Mouse (Mus musculus) embryonic facial prominence, embryonic 14.5 days (tissue): ENCODE results near the gene Setd1a. TPM values are rescaled to one million over a fixed set of nuclear protein-coding genes. Genes with fewer than 3 reads are reported as not detected.
"Not testable (repeated sequence)": the region's sequence is repeated elsewhere in the genome, so short reads cannot be mapped to it uniquely, and the experiment has no call there.

Experiments
- ATAC-seq: fragments of 200-750 bp; cut with Nextera tagmentation; 2 replicates; pipeline ENCODE4 v1.8.0; 2017; ENCODE audit warnings: low read depth, moderate number of reproducible peaks, moderate TSS enrichment
- DNase-seq: peaks from one replicate; pipeline ENCODE4 v3.0.0-alpha.2; 2015; ENCODE audit warnings: low spot score
- H3K27ac ChIP-seq: fragments of 300-500 bp; sonication (generic); replicated peaks from 2 replicates; pipeline ENCODE4 v1.5.1; 2014; ENCODE audit warnings: low read depth, mild to moderate bottlenecking, low read length, moderate library complexity
- H3K27me3 ChIP-seq: fragments of 300-500 bp; sonication (generic); replicated peaks from 2 replicates; pipeline ENCODE4 v1.6.1; 2014; ENCODE audit warnings: low read length; ENCODE audit not compliant: control insufficient read depth, insufficient read depth
- H3K36me3 ChIP-seq: fragments of 300-500 bp; sonication (generic); 2 replicates; pipeline ENCODE4 v1.6.1; 2014; ENCODE audit warnings: low read length, mixed read lengths; ENCODE audit not compliant: control insufficient read depth, insufficient read depth
- H3K4me1 ChIP-seq: fragments of 300-500 bp; sonication (generic); 2 replicates; pipeline ENCODE4 v1.6.1; 2014; ENCODE audit warnings: antibody characterized with exemption, low read length; ENCODE audit not compliant: control insufficient read depth, insufficient read depth
- H3K4me2 ChIP-seq: fragments of 300-500 bp; sonication (generic); 2 replicates; pipeline ENCODE4 v1.6.1; 2014; ENCODE audit warnings: low read depth, mild to moderate bottlenecking, low read length, moderate library complexity, mixed read lengths
- H3K4me3 ChIP-seq: fragments of 300-500 bp; sonication (generic); 2 replicates; pipeline ENCODE4 v1.5.1; 2014; ENCODE audit warnings: low read depth, mild to moderate bottlenecking, low read length
- H3K9ac ChIP-seq: fragments of 300-500 bp; sonication (generic); 2 replicates; pipeline ENCODE4 v1.6.1; 2014; ENCODE audit warnings: low read depth, mild to moderate bottlenecking, low read length, moderate library complexity, mixed read lengths
- H3K9me3 ChIP-seq: fragments of 300-500 bp; sonication (generic); 2 replicates; pipeline ENCODE4 v1.6.1; 2016; ENCODE audit warnings: low read length; ENCODE audit not compliant: control insufficient read depth
- WGBS: fragments of 180-500 bp; shearing (Covaris S2); extraction: QIAGEN DNeasy Blood & Tissue Kit; methylation state at CpG from one replicate; pipeline ENCODE4 v1.1.7; 2014; 5-methylcytosine and 5-hydroxymethylcytosine counted together
- polyA plus RNA-seq: library from polyadenylated mRNA; unstranded; fragments of >200 nt; fragmentation: Nextera tagmentation; extraction: Ambion mirVana; gene quantifications from 2 replicates; pipeline ENCODE4 v1.2.1, GENCODE M21; 2014

The Setd1a gene
- polyA plus RNA-seq, 1 experiment from 2014 or later: 24.1 TPM

DNA sequence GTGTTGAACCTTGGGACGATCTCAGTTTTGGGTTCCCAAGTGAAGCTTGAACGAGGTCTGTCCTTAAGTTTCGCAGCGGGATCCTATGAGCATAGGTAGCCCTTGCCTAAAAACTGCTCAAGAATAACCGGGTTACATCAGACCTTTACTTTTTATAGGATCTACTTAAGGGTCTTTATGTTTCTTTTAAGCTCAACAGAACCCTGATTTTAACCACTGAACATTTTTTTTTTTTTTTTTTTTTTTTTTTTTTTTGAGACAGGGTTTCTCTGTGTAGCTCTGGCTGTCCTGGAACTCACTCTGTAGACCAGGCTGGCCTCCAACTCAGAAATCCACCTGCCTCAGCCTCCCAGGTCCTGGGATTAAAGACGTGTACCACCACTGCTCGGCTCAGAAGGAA lies 633 bp upstream of the Setd1a start:
- Histone ChIP-seq H3K4me1 (peaks cover 13% of the 10 kb centered on the region), H3K4me2 (peak overlapping the region; percentile 78), H3K36me3 (peaks cover 30% of the 10 kb centered on the region), H3K9ac (peak overlapping the region; percentile 94), H3K27ac (peak overlapping the region; percentile 99), H3K4me3 (peak overlapping the region; percentile 90)
- not testable (repeated sequence) for H3K9me3 ChIP-seq, H3K27me3 ChIP-seq, DNase-seq, ATAC-seq
- 75% methylated on average over 7 of the region's 7 CpGs for WGBS

DNA sequence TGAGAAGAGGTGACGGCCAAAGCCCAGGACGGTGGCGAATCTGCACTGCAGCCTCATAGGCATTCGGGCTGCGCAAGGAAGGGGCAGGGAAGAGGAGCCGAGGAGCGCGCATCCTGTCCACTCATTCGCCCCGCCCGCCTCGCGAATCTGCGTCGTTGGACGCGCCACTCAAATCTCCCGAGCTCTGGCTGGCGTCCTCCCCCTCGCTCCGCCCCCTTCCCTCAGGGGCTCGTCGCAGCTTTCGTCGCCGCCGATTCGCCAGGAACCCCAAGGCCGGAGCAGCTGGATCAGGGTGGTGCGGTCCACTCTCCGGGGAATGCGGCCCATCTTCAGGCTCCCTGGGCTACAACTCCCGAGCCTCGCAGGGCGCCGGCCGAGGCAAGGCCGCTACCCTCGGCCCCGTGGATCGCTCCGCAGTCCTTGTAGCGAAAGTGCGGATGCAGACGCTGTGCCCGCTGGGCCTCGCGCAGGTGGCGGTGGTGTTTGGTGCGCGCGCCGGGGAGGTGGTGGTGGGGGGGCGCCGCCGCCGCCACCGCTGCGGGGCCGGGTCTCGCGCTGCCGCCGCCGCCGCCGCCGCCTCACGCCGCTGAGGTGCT lies 506 bp downstream of the Setd1a start:
- Histone ChIP-seq H3K27ac (peak overlapping the region; percentile 99), H3K4me3 (peak overlapping the region; percentile 90), H3K9ac (peak overlapping the region; percentile 94), H3K4me2 (peak overlapping the region; percentile 78), H3K9me3 (no peaks in the 10 kb centered on the region), H3K27me3 (no peaks in the 10 kb centered on the region), H3K4me1 (peaks cover 8% of the 10 kb centered on the region), H3K36me3 (peaks cover 41% of the 10 kb centered on the region)
- DNase-seq (peak; percentile 98), ATAC-seq (peak; percentile 92)
- WGBS: 0% methylated on average over 19 of the region's 70 CpGs

DNA sequence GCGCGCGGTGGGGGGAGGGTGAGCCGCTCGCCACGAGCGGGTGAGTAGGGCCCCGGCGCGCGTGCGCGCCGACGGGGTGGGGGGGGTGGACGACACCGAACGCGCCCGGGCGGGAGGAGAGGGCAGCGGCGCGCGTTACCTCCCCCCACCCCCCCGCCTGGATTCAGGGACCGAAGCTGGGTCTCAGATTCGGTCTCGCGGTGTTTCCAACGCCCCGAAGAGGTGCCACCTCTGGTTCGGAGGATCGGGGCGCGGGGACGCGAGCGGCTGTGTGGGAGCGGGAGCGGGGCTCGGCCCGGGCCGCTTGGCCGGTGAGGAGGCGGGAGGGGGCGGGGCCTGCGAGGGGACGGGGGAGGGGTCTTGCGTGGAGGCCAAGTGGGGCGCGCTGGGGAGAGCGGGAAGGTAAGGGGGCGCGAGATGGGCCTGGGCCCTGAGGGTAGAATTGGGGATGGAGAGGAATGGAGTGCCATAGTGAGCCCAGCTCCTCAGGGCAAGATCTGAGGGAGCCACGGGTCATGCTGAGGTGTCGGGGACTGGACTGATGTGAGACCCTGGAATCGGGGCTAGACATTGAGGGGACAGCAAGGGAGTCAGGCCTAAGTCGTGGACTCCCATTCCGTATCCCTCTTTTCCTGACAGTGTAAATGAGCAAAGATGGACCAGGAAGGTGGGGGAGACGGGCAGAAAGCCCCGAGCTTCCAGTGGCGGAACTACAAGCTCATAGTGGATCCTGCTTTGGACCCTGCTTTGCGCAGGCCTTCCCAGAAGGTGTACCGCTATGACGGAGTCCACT lies 1.2 kb downstream of the Setd1a start:
- DNase-seq (peak; percentile 58), ATAC-seq (peak; percentile 56)
- WGBS: 2% methylated on average over 27 of the region's 66 CpGs

DNA sequence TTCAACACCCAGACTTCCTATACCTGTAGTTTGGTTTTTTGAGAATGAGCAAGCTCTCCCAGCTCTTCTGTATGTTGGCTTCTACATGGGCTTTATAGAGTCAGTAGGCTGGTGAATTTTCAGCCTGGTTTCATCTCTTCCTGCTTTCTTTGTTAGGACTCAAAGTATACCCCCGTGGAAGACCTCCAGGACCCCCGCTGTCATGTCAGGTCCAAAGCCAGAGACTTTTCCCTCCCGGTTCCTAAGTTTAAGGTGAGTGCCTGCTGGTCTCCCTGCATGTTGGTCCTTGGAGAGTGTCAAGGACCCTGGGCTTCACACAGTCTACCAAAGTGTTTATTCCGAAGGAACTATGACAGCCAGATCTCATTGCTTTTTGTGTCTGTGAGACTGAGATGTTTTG lies 1.9 kb downstream of the Setd1a start:
- peaks cover 52% of the 10 kb centered on the region for H3K36me3 ChIP-seq
- peaks cover 8% of the 10 kb centered on the region for H3K4me1 ChIP-seq
- peak overlapping the region; percentile 94 for H3K9ac ChIP-seq
- peak overlapping the region; percentile 90 for H3K4me3 ChIP-seq
- DNase-seq (no peak), ATAC-seq (no peak)
- no peaks in the 10 kb centered on the region for H3K9me3 ChIP-seq
- peak overlapping the region; percentile 78 for H3K4me2 ChIP-seq
- no peaks in the 10 kb centered on the region for H3K27me3 ChIP-seq
- WGBS: 76% methylated on average over 4 of the region's 4 CpGs
- peak overlapping the region; percentile 99; the same call in 1 of the 2 replicates for H3K27ac ChIP-seq

More for the DNA sequence above, 1.2 kb downstream of the Setd1a start:
- peak overlapping the region; percentile 78 for H3K4me2 ChIP-seq
- peak overlapping the region; percentile 99 for H3K27ac ChIP-seq
- H3K4me3 ChIP-seq: peak overlapping the region; percentile 90
- H3K9ac ChIP-seq: peak overlapping the region; percentile 94
- peaks cover 48% of the 10 kb centered on the region for H3K36me3 ChIP-seq
- no peaks in the 10 kb centered on the region for H3K27me3 ChIP-seq
- H3K4me1 ChIP-seq: peaks cover 8% of the 10 kb centered on the region
- H3K9me3 ChIP-seq: no peaks in the 10 kb centered on the region

DNA sequence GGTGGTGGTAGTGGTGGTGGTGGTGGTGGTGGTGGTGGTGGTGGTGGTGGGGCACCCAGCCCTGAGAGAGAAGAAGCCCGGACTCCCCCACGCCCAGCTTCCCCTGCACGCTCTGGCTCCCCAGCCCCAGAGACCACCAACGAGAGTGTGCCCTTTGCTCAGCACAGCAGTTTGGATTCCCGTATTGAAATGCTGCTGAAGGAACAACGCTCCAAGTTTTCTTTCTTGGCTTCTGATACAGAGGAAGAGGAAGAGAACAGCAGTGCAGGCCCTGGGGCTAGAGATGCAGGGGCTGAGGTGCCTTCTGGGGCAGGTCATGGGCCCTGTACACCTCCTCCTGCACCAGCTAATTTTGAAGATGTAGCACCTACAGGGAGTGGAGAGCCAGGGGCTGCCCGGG lies 8.8 kb downstream of the Setd1a start, which contains the start of gene Gm49388:
TSS of gene Gm49388 (plus strand) at position 301 of the 400 bp plus-strand sequence.
- Histone ChIP-seq H3K4me2 (no peak within 1 kb of the TSS), H3K27me3 (no peaks in the 10 kb centered on the region), H3K9ac (no peak within 1 kb of the TSS), H3K4me3 (no peak within 1 kb of the TSS), H3K27ac (no peak within 1 kb of the TSS), H3K4me1 (no peaks in the 10 kb centered on the region), H3K36me3 (peaks cover 97% of the 10 kb centered on the region), H3K9me3 (no peaks in the 10 kb centered on the region)
- ATAC-seq (no peak), DNase-seq (no peak)
- WGBS: 98% methylated on average over 7 of the region's 7 CpGs

DNA sequence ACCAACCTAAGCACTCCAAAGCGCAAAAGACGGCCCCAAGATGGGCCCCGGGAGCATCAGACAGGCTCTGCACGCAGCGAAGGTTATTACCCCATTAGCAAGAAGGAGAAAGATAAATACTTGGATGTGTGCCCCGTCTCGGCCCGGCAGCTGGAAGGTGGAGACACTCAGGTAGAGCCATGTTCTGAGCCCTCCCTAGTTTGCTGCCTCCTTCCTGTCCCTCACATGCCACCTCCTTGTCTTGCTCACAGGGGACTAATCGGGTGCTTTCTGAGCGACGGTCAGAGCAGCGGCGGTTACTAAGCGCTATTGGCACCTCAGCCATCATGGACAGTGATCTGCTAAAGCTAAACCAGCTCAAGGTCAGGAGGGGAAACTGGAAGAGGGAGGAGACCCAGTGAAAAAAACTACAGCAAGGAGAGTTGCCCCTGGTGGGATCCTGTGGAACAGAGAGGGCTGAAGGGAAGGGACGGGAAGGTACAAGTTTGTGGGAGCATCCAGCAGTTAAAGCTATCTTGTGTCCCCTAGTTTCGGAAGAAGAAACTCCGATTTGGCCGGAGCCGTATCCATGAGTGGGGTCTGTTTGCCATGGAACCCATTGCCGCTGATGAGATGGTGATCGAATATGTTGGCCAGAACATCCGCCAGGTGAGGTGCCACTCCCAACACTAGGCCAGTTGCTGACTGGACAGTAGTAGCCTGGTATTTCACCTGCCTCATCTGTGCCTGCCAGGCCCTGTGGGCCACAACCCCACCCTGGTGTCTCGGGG lies 20.8 kb downstream of the Setd1a start:
- Histone ChIP-seq H3K4me1 (no peaks in the 10 kb centered on the region), H3K9me3 (no peaks in the 10 kb centered on the region), H3K9ac (no peak overlapping the region), H3K27me3 (no peaks in the 10 kb centered on the region), H3K36me3 (peaks cover 85% of the 10 kb centered on the region), H3K27ac (no peak overlapping the region), H3K4me3 (no peak overlapping the region), H3K4me2 (no peak overlapping the region)
- 90% methylated on average over 23 of the region's 23 CpGs for WGBS
- no peak for DNase-seq
- no peak for ATAC-seq

DNA sequence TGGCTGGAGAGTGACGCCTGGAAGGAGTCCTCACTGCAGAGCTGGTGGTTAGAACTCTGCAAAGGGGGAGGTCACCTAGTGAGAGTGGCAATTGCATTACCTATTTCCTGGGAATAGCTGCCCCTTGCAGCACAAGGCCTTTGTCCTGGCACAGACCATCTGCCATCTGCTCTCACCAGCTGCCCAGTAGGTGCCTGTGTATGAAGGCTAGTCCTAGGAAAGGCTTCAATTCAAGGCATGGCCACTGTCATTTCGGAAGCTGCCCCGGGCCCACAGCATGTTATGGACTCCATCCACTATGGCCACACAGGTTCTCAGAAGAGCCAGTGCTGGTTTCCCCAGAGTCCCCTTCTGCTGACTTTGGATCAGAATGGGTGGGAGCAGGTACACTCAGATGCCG lies 22.1 kb downstream of the Setd1a start:
- no peak for ATAC-seq
- 81% methylated on average over 4 of the region's 4 CpGs for WGBS

DNA sequence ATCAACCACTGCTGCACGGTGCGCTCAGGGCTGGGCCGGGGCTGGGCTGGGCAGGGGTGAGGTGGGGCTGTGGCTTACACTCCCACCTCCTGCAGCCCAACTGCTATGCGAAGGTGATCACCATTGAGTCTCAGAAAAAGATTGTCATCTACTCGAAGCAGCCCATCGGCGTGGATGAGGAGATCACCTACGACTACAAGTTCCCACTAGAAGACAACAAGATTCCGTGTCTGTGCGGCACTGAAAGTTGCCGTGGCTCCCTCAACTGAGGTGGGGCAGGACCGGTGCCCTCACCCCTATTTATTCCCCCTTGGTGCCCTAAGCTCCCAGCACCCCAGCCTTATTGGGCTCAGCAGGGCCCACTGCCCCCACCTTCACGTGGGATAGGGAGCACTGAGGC lies 22.7 kb downstream of the Setd1a start:
- Histone ChIP-seq H3K9me3 (no peaks in the 10 kb centered on the region), H3K4me2 (no peak overlapping the region), H3K27me3 (no peaks in the 10 kb centered on the region), H3K36me3 (peaks cover 72% of the 10 kb centered on the region), H3K9ac (no peak overlapping the region), H3K4me1 (no peaks in the 10 kb centered on the region), H3K27ac (no peak overlapping the region), H3K4me3 (no peak overlapping the region)
- ATAC-seq (no peak), DNase-seq (no peak)
- WGBS: 88% methylated on average over 13 of the region's 13 CpGs

More for the DNA sequence above, 22.1 kb downstream of the Setd1a start:
- H3K4me2 ChIP-seq: no peak overlapping the region
- H3K27ac ChIP-seq: no peak overlapping the region
- H3K9me3 ChIP-seq: no peaks in the 10 kb centered on the region
- peaks cover 78% of the 10 kb centered on the region for H3K36me3 ChIP-seq
- no peak overlapping the region for H3K9ac ChIP-seq
- H3K4me3 ChIP-seq: no peak overlapping the region
- no peak for DNase-seq
- H3K4me1 ChIP-seq: no peaks in the 10 kb centered on the region
- no peaks in the 10 kb centered on the region for H3K27me3 ChIP-seq
